Mouse (Mus musculus) gonadal fat pad, adult 2 months (tissue): Measurements from ENCODE around the gene Lonp2. TPM values are rescaled to one million over a fixed set of nuclear protein-coding genes. Genes with fewer than 3 reads are reported as not detected.

Source experiments
- DNase-seq: peaks from one replicate; pipeline ENCODE4 v3.0.0-alpha.2; 2012; ENCODE audit warnings: low read depth
- polyA plus RNA-seq: library from polyadenylated mRNA; depleted of rRNA; stranded (reverse); fragments of >200 nt; gene quantifications from 2 replicates; pipeline ENCODE4 v1.2.3, GENCODE M21; 2012

The Lonp2 gene
- polyA plus RNA-seq, 1 experiment, result 92.7 TPM

DNA sequence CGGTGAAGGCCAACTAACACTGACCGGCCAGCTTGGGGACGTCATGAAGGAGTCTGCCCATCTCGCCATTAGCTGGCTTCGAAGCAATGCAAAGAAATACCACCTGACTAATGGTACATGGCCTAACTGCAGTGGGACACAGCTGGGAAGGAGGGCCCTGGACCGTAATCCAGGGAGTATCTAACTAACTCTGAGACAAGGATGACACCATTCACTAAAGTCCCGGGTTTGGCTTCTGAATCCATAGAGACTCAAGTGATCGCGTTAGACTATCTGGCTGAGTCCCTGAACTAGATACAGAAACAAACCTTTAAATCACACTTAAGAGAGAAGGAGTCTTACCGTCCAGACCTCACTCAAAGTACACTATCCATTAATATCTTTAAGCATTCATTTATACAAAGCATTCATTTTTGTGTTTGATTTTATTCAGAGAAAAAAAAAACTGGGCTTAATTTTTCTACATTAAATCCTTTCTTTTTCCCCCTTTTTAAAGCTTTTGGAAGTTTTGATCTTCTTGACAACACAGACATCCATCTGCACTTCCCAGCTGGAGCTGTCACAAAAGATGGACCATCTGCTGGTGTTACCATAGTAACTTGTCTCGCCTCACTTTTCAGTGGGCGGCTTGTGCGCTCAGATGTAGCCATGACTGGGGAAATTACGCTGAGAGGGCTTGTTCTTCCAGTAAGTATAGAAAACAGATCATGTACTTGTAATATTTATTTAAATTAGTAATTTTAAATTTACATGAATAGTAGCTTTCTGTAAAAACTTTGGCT is 89.8 kb downstream of the Lonp2 start:
- DNase-seq, result no peak

GRCm38 (mm10) chr8:86718332-86718994 is 94.6 kb downstream of the Lonp2 start:
- DNase-seq, result no peak

DNA sequence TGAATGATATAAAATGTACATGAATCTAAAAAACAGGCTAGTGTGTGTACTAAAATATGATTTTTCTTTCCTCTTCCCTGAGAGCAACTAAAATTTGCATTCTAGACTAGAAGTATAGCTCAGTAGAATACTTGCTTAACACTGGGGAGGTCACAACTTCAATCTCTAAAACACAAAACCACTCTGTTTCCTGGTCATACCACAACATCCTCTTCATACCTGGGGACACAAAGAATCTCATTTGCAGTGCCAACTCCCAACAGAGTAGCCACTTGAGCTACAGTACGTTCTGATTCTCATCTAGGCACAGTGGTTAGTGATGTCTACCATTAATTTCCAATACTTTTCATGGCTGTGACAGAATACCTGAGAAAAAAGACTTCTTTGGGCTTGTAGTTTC is 95.5 kb downstream of the Lonp2 start:
- no peak for DNase-seq

GRCm38 (mm10) chr8:86720756-86721459 is 97.1 kb downstream of the Lonp2 start:
- no peak for DNase-seq

GRCm38 (mm10) chr8:86721490-86721889 is 97.6 kb downstream of the Lonp2 start:
- DNase-seq, result no peak

DNA sequence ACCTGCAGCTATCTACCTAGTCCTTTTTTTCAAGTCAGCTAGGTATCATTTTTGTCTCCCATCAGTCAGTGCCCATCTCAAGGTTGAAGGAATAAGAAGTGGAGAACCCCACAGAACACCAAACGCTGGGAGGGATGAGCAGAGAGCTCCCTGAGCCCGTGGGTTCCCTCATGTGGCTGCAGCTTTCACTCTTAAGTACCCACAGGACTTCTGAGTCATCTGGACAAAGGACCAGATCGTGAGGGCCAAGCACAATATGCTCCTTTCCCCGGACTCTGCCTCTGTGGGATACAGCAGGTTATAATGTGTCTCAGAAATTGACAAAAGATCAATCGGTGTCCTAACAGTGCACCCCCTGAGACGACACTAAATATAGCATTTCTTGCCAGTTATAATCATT is 103.1 kb downstream of the Lonp2 start:
- no peak for DNase-seq

GRCm38 (mm10) chr8:86728224-86728950 is 104.5 kb downstream of the Lonp2 start:
- DNase-seq, result no peak

DNA sequence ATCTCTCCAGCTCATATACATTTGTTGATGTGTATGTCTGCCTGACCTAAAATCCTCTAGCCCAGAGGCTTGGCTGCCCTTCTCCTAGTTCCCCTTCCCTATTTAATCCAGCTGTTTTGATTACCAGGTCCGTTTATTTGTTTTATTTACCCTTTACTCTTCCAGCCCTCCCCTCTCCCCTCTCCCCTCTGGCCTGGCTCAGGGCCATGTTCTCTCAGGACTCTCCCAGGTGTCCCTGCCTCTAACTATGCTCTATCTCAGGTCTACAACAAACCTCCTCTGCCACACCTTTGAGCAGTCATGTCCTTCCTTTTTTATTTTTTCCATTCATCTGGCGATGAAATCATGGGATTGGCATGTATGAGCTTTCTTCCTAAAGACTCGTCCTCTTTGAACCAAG is 106.5 kb downstream of the Lonp2 start:
- DNase-seq, result no peak

GRCm38 (mm10) chr8:86730860-86731259 is 107.0 kb downstream of the Lonp2 start:
- DNase-seq, result no peak

DNA sequence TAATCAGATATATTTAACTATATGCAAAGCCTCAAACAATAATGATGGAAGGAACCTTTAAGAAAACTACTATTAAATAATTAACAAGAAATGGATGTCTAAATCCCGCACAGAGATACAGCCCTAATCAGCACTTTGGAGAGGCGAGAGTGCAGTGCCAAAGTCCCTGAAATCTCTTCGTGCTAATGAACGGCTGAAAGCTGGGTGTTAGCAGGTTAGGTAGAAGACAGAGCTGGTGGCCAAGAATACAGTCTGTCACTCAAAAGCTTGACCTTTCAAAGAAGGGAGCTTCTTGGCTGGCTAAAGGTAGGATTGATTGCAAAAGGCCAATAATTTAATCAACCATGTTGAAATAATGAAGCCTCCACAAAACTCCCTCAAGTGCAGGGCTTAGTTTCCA is 110.3 kb downstream of the Lonp2 start:
- no peak for DNase-seq

GRCm38 (mm10) chr8:86734954-86735353 is 111.1 kb downstream of the Lonp2 start:
- no peak for DNase-seq

DNA sequence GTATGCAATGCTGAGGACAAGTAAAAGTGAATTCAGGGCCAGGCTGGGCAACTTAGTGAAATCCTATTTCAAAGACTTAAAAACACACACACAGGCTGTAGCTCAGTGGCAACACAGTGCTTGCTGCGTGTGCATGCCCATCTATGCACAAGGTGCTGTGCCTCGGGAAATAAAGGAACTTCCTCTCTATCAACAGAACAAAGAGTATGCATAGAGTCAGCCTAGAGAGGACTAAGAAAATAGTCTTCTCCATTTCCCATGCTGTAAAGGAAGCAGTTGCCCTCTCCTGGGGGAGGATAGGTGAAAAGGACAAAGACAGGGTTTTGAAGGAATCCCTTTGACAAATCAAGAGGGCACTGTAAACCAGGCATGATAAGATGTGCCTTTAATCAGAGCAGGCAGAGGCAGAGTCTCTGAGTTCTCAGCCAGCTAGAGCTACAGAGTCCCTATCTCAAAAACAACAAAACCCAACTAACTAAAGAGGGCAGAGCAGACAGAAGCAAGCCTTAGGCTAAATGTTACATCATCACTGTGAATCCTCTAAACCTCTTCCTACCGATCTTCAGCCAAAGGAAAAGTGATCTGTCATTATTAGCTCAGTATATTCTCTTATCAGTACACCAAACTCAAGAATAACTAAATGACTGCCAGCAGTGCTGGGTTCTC is 111.7 kb downstream of the Lonp2 start:
- DNase-seq, result no peak

DNA sequence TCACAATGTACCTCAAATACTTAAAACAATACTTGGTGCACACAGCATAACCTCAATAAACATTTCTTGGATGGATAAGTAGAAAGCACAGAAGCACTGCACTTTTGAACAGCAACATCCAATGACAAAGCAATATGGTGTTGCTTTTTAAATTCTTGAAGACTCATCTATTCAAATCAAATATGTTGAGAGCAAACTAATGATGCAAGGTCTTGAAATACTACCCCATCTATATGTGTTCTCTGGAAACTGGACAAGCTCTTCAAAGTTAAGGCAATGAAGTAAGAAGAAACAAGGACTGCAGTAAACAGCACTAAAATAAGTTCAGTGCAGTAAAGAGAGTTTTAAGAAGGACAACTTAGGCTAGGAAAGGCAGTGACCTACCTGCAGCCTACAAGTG is 117.1 kb downstream of the Lonp2 start:
- DNase-seq, result no peak

DNA sequence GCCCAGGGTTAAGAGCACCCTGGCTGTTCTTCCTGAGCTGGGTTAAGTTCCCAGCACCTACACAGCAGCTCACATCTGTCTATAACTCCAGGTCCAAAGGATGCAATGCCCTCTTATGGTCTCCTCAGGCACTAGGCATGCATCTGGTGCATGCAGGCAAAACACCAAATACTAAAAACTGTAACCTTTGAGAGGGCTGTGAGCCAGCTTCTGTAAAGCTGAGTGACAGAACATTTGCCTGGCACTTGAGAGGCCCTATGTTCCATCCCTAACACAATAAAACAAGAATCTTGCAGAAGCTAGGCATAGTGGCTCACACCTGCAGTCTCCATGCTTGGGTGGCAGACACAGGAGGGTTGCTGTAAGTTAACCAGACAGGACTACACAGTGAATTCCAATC is 117.8 kb downstream of the Lonp2 start:
- no peak for DNase-seq

DNA sequence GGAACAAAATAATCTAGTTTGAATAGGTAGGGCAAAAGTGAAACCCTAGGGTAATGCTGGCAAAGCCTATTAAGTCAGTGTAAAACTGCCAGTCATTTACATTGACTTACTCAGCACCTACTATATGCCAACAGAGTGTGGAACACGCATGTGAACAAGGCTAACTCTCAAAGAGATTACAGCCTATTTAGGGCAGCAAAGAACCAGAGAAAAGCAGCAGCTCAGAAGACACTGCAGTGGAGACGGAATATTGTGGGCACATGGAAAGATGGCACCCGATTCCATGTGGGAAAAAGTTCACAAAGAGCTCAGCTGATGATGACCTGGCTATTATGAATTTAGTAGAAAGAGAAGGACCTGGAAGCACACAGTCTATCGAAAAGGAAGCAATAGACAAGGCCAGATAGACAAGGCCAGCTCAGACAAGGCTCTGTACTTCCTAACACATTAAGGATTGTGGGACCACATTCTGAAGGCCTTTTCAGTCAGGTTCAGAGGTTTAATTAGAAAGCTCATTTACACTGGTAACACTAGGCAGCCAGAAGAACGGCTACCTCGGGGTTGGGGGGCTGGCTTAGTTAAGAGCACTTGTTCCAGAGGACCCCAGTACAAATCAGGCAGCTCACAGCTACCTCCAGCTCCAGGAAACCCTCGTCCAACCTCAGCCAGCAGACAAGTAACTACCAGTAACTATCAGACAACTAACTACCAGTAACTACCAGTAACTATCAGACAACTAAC is 118.9 kb downstream of the Lonp2 start:
- DNase-seq, result no peak

GRCm38 (mm10) chr8:86744313-86745220 is 120.7 kb downstream of the Lonp2 start:
- no peak for DNase-seq

GRCm38 (mm10) chr8:86745221-86745934 is 121.5 kb downstream of the Lonp2 start, which contains the start of the genes Gm10638 and Siah1a:
Gene Gm10638 (plus strand): TSS chr8:86745699.
Gene Siah1a (minus strand): TSS chr8:86745934.
- DNase-seq, result no peak

GRCm38 (mm10) chr8:86745935-86746441 is 122.1 kb downstream of the Lonp2 start:
- no peak for DNase-seq

DNA sequence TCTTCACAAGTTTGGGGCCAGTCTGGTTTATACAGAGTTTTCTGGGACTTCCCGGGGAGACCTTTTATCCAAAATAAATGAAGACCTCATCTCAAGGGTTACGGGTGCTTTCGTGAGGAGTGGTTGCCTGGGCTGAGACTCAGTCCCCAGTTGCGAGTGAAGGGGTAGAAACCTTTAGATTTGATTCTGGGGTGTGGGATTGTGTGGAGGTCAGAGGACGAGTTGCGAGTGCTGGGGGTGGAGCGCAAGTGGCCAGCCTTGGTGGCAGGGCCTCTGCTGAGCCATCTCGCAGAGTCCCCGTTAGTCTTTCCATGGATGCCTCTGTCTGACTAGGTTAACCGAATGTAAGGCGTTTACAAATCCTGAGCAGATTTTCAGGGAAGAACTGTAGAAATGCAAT is 122.7 kb downstream of the Lonp2 start:
- no peak for DNase-seq
